Mouse (Mus musculus) liver, embryonic 14.5 days (tissue): ENCODE results near the gene Lrig2. TPM values are rescaled to one million over a fixed set of nuclear protein-coding genes. Genes with fewer than 3 reads are reported as not detected.

Experiments used
- ATAC-seq: fragments of 200-750 bp; cut with Nextera tagmentation; 2 replicates; pipeline ENCODE4 v1.8.0; 2017; ENCODE audit warnings: moderate number of reproducible peaks, mild to moderate bottlenecking, moderate library complexity; ENCODE audit not compliant: insufficient read depth
- DNase-seq, 3 experiments: peaks; one replicate each; pipeline ENCODE4 v3.0.0-alpha.2; 2012 to 2013; ENCODE audit warnings: low read depth in 3 of 3, low spot score in 3 of 3
- H3K27ac ChIP-seq: fragments of 300-500 bp; sonication (generic); 2 replicates; pipeline ENCODE4 v1.5.1; 2014; ENCODE audit warnings: moderate library complexity, mild to moderate bottlenecking, control low read depth, inconsistent platforms
- H3K27me3 ChIP-seq: fragments of 300-500 bp; sonication (generic); 2 replicates; pipeline ENCODE4 v1.6.1; 2014; ENCODE audit warnings: mild to moderate bottlenecking, low read length, moderate library complexity; ENCODE audit not compliant: control insufficient read depth, insufficient read depth
- H3K36me3 ChIP-seq: fragments of 300-500 bp; sonication (generic); replicated peaks from 2 replicates; pipeline ENCODE4 v1.6.1; 2014; ENCODE audit warnings: low read depth; ENCODE audit not compliant: control insufficient read depth, insufficient read depth
- H3K4me1 ChIP-seq, 2 experiments: fragments of 200-500 bp in 1 of 2; fragments of 300-500 bp in 1 of 2; sonication (generic) in 1 of 2; replicated peaks; 2 replicates each; pipeline ENCODE4 v1.6.1; 2012 to 2014; ENCODE audit warnings: antibody characterized with exemption in 1 of 2, inconsistent platforms in 1 of 2, low read length in 1 of 2; ENCODE audit not compliant: control insufficient read depth in 2 of 2, insufficient read depth in 2 of 2
- H3K4me2 ChIP-seq: fragments of 300-500 bp; sonication (generic); 2 replicates; pipeline ENCODE4 v1.6.1; 2014; ENCODE audit warnings: low read depth, mild to moderate bottlenecking, control low read depth, moderate library complexity
- H3K4me3 ChIP-seq, 2 experiments: fragments of 200-500 bp in 1 of 2; fragments of 300-500 bp in 1 of 2; sonication (generic) in 1 of 2; 2 replicates each; pipeline ENCODE4 v1.5.1; 2012 to 2014; ENCODE audit warnings: low read depth in 2 of 2, low read length in 2 of 2, mild to moderate bottlenecking in 2 of 2, control low read depth in 1 of 2, inconsistent platforms in 1 of 2, moderate library complexity in 1 of 2; ENCODE audit not compliant: insufficient read depth in 1 of 2
- H3K9ac ChIP-seq: fragments of 300-500 bp; sonication (generic); replicated peaks from 2 replicates; pipeline ENCODE4 v1.6.1; 2014; ENCODE audit warnings: mild to moderate bottlenecking, control low read depth, moderate library complexity
- H3K9me3 ChIP-seq: fragments of 300-500 bp; sonication (generic); 2 replicates; pipeline ENCODE4 v1.6.1; 2016; ENCODE audit warnings: low read length, mixed read lengths; ENCODE audit not compliant: control insufficient read depth
- CTCF ChIP-seq: IDR thresholded peaks from 2 replicates; pipeline ENCODE4 v1.5.1; 2016; ENCODE audit warnings: antibody characterized with exemption, low read depth, control low read depth
- EP300 ChIP-seq: IDR thresholded peaks from 2 replicates; pipeline ENCODE4 v1.6.1; 2016; ENCODE audit warnings: antibody characterized with exemption, low read depth
- WGBS: fragments of 180-500 bp; shearing (Covaris S2); extraction: QIAGEN DNeasy Blood & Tissue Kit; methylation state at CpG from one replicate; pipeline ENCODE4 v1.1.7; 2014; ENCODE audit not compliant: insufficient replicate concordance; 5-methylcytosine and 5-hydroxymethylcytosine counted together
- polyA plus RNA-seq, 2 experiments: library from polyadenylated mRNA; depleted of rRNA in 1 of 2; stranded (reverse) in 1 of 2; unstranded in 1 of 2; fragments of >200 nt; fragmentation: Nextera tagmentation in 1 of 2; extraction: Ambion mirVana in 1 of 2; gene quantifications; 2 replicates each; pipeline versions ENCODE4 v1.2.1 to v1.2.3; 2012 to 2014

Lrig2 gene
- polyA plus RNA-seq, 2 experiments = 1.9 to 3.1 TPM

DNA sequence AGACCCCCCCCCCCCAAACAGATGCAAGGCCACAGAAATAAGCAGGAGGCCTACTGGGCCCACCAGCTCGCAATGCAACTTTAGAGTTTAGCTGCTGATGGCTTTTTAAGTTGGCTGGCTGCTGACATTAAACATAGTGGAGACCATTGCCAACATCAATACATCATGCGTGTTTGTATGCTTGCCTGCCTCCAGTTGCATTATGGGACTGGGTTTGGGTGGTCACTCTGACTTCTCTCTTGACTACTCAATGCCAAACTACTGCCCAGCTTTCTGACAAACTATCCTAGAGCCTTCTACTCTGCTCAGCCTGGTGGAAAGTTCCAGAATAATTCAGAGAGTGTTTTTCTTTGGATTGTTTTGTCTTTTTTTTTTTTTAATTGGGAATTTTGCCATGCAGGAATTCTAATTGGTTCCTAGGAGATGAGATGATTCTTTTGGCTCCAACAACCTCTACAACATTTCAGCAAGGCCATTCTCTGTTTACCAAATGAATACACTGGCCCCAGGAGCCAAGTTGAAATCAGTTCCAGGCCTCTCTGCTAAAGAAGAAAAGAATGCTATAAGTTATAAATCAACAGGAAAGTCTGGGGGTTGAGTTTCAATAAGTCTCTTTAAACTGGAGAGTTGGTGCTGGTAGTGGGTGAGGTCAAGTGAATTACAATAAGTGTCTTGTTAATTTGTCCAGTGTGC, 161.3 kb downstream of the Lrig2 start:
- 66% methylated on average over 2 of the region's 2 CpGs for WGBS
- no peak overlapping the region for H3K9ac ChIP-seq
- TF ChIP-seq CTCF = no peak
- no peak for TF ChIP-seq EP300
- H3K27ac ChIP-seq = no peak overlapping the region
- no peaks in the 10 kb centered on the region for H3K27me3 ChIP-seq
- DNase-seq (no peak), ATAC-seq (no peak)
- H3K4me1 ChIP-seq = no peaks in the 10 kb centered on the region
- H3K9me3 ChIP-seq = no peaks in the 10 kb centered on the region
- H3K4me3 ChIP-seq = no peak overlapping the region
- H3K4me2 ChIP-seq = no peak overlapping the region
- no peaks in the 10 kb centered on the region for H3K36me3 ChIP-seq

DNA sequence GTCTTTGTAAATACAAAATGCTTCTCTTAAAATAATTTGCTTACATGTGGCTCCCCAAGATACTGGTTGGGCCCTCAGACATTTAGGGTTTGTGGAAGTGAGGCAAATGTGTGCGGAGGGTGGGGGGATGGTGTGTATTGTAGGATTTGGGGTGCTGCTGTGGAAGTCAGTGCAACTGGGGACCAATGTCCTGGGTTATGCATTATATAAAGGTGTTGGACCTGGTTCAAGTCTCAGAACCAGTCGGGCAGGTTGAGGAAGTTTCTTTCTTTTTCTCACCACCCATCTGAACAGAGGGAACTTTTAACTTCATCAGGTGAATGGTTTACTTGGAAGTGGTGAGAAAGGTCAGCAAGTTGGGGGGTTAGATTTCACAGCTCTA, 161.9 kb downstream of the Lrig2 start:
- Histone ChIP-seq H3K4me2 (no peak overlapping the region), H3K9ac (no peak overlapping the region), H3K36me3 (no peaks in the 10 kb centered on the region), H3K9me3 (no peaks in the 10 kb centered on the region), H3K27ac (no peak overlapping the region), H3K4me3 (no peak overlapping the region), H3K27me3 (no peaks in the 10 kb centered on the region), H3K4me1 (no peaks in the 10 kb centered on the region)
- ATAC-seq = no peak
- TF ChIP-seq CTCF = no peak
- no peak for TF ChIP-seq EP300
- no peak for DNase-seq
- WGBS = 63% methylated on average over 2 of the region's 2 CpGs

DNA sequence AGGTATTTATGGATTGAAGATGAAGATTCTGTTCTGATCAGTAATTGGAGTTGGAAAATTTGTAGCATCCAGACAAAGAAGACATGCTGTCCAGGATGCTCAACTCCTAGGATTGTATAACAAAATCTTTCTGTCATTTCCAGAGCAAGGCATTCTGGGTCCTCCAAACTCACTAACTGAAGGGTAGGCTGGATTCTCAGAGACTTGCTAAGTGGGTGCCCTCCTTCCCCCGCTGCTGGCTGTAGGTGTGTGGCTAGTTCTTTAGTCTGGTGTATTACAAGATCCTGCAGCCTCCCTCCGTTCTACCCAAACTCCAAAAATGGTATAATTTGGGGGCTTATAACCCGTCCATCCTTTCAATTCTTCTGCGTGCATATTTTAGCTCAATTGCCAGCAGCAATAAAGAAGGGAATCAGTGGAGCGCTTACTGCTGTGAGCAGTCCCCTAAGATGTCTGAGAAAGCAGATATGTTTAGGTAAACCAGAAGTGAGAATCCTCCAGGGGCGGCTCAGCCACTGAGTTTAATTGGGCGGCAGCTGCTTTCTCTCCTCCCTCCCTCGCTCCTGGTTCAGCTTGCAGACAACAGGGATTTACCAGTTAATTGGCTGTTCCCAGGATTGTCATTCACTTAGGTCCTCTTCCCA, 162.4 kb downstream of the Lrig2 start:
- Histone ChIP-seq H3K4me3 (no peak overlapping the region), H3K27me3 (no peaks in the 10 kb centered on the region), H3K4me2 (no peak overlapping the region), H3K9ac (no peak overlapping the region), H3K4me1 (no peaks in the 10 kb centered on the region), H3K9me3 (no peaks in the 10 kb centered on the region), H3K36me3 (no peaks in the 10 kb centered on the region), H3K27ac (no peak overlapping the region)
- TF ChIP-seq CTCF = no peak
- TF ChIP-seq EP300 = no peak
- no peak for DNase-seq
- no peak for ATAC-seq
- WGBS = 55% methylated on average over 8 of the region's 8 CpGs

Other genes starting within 250 kb of the Lrig2 start
- 34.1 and 38.6 TPM in 2 replicates for gene Slc16a1, start 126.8 kb upstream of the Lrig2 start, polyA plus RNA-seq (2012; rRNA removed)
- gene Slc16a1, start 126.8 kb upstream of the Lrig2 start, polyA plus RNA-seq (2014; fragmentation: Nextera tagmentation; extraction: Ambion mirVana) = 83.8 and 93.9 TPM in 2 replicates